9 mouse cellular contexts compared by ENCODE assay signal in genomic region chr17:13549975-13550895, GRCm38 (mm10).
DNase-seq lines count a peak whose midpoint lies in the region; ATAC-seq lines count a peak whose summit lies in the region.
"Had no signal": no experiment of that assay in that cellular context is flagged by ENCODE, and none has a peak within 500 bp of the region (broad histone marks: within the 10 kb centered on the region; RNA-seq: fewer than 3 reads in every experiment).

No protein-coding gene starts in this region.

- intact Hi-C loops in heart, postnatal 10 days (cut with DNase I): no loop called here

- peaks cover under 1% of the 10 kb centered on the region; the same call in 1 of the 2 replicates for H3K4me1 ChIP-seq in heart, embryonic 12.5 days (replicated peaks)
- no peaks in the 10 kb centered on the region for H3K4me1 ChIP-seq in neural tube, embryonic 11.5 days (ENCODE audit: control insufficient read depth, insufficient read depth, low read length)
- H3K4me1 ChIP-seq in liver, embryonic 12.5 days: no peaks in the 10 kb centered on the region
- no peaks in the 10 kb centered on the region for H3K4me1 ChIP-seq in stomach, embryonic 16.5 days (ENCODE audit: control insufficient read depth, insufficient read depth, low read length)

- peaks cover 53% of the 10 kb centered on the region for H3K9me3 ChIP-seq in heart, embryonic 12.5 days (replicated peaks)
- H3K9me3 ChIP-seq in neural tube, embryonic 11.5 days (ENCODE audit: control insufficient read depth, low read length): peaks cover 37% of the 10 kb centered on the region
- peaks cover 62% of the 10 kb centered on the region for H3K9me3 ChIP-seq in liver, embryonic 12.5 days (replicated peaks)
- H3K9me3 ChIP-seq in stomach, embryonic 16.5 days (replicated peaks; ENCODE audit: control insufficient read depth, low read length): peaks cover 29% of the 10 kb centered on the region

- H3K27me3 ChIP-seq in heart, embryonic 12.5 days (replicated peaks): no peaks in the 10 kb centered on the region
- no peaks in the 10 kb centered on the region for H3K27me3 ChIP-seq in neural tube, embryonic 11.5 days (ENCODE audit: control insufficient read depth, insufficient read depth, low read length)
- no peaks in the 10 kb centered on the region for H3K27me3 ChIP-seq in liver, embryonic 12.5 days (replicated peaks)
- no peaks in the 10 kb centered on the region for H3K27me3 ChIP-seq in stomach, embryonic 16.5 days (ENCODE audit: control insufficient read depth, insufficient read depth, low read length)

- ATAC-seq in heart, embryonic 12.5 days (ENCODE audit: insufficient number of reproducible peaks, low FRiP score): peak; percentile 63
- ATAC-seq in neural tube, embryonic 11.5 days (ENCODE audit: insufficient read depth, low FRiP score, low TSS enrichment): peak; percentile 52; the same call in 1 of the 2 replicates
- ATAC-seq in liver, embryonic 12.5 days: peak; percentile 61
- peak; percentile 59; the same call in 1 of the 2 replicates for ATAC-seq in stomach, embryonic 16.5 days (ENCODE audit: insufficient read depth, low FRiP score)
- no peak for ATAC-seq in activated CD4-positive, CD25-positive, alpha-beta regulatory T cell, adult 4 months

- H3K27ac ChIP-seq in heart, embryonic 12.5 days (ENCODE audit: poor library complexity, severe bottlenecking): no peak overlapping the region
- no peak overlapping the region for H3K27ac ChIP-seq in neural tube, embryonic 11.5 days (ENCODE audit: low read depth, low read length)
- H3K27ac ChIP-seq in liver, embryonic 12.5 days: no peak overlapping the region
- no peak overlapping the region for H3K27ac ChIP-seq in stomach, embryonic 16.5 days (ENCODE audit: low read length)

- DNase-seq in heart, postnatal 10 days: no peak
- no peak for DNase-seq in neural tube, embryonic 11.5 days (ENCODE audit: low spot score)
- DNase-seq in neural tube, embryonic 10.5 days (ENCODE audit: extremely low spot score, low spot score): no peak
- DNase-seq in adrenal gland, adult 2 months: no peak
- DNase-seq: cerebellum, postnatal 25 days had no signal

- no peak overlapping the region for H3K4me2 ChIP-seq in heart, embryonic 12.5 days
- H3K4me2 ChIP-seq in neural tube, embryonic 11.5 days (ENCODE audit: low read depth): no peak overlapping the region
- no peak overlapping the region for H3K4me2 ChIP-seq in liver, embryonic 12.5 days
- H3K4me2 ChIP-seq in stomach, embryonic 16.5 days (ENCODE audit: low read depth, low read length): no peak overlapping the region

- WGBS in heart, embryonic 12.5 days: 63% methylated on average over 9 of the region's 9 CpGs
- 69% methylated on average over 9 of the region's 9 CpGs for WGBS in neural tube, embryonic 11.5 days
- 51% methylated on average over 9 of the region's 9 CpGs for WGBS in liver, embryonic 12.5 days (ENCODE audit: insufficient replicate concordance)
- WGBS in stomach, embryonic 16.5 days: 67% methylated on average over 9 of the region's 9 CpGs

- H3K36me3 ChIP-seq in heart, embryonic 12.5 days: no peaks in the 10 kb centered on the region
- peaks cover 3% of the 10 kb centered on the region; the same call in 1 of the 2 replicates for H3K36me3 ChIP-seq in neural tube, embryonic 11.5 days (ENCODE audit: control insufficient read depth, insufficient read depth, low read length)
- no peaks in the 10 kb centered on the region for H3K36me3 ChIP-seq in liver, embryonic 12.5 days
- no peaks in the 10 kb centered on the region for H3K36me3 ChIP-seq in stomach, embryonic 16.5 days (ENCODE audit: control insufficient read depth, insufficient read depth, low read length)

- H3K4me3 ChIP-seq in heart, embryonic 12.5 days: no peak overlapping the region
- H3K4me3 ChIP-seq in neural tube, embryonic 11.5 days (ENCODE audit: low read depth, low read length): no peak overlapping the region
- no peak overlapping the region for H3K4me3 ChIP-seq in liver, embryonic 12.5 days
- no peak overlapping the region for H3K4me3 ChIP-seq in stomach, embryonic 16.5 days (replicated peaks; ENCODE audit: low read length)

- no peak overlapping the region for H3K9ac ChIP-seq in heart, embryonic 12.5 days
- H3K9ac ChIP-seq in neural tube, embryonic 11.5 days (ENCODE audit: low read length): no peak overlapping the region
- no peak overlapping the region for H3K9ac ChIP-seq in liver, embryonic 12.5 days
- no peak overlapping the region for H3K9ac ChIP-seq in stomach, embryonic 16.5 days (ENCODE audit: low read length)
